Comparison of ENCODE assay signal across 8 mouse cellular contexts in genomic region chr1:134816617-134817016, GRCm38 (mm10).
DNase-seq lines count a peak whose midpoint lies in the region; ATAC-seq lines count a peak whose summit lies in the region.

No protein-coding gene starts in this region.

- H3K4me2 ChIP-seq in intestine, embryonic 15.5 days (replicated peaks): no peak overlapping the region
- H3K4me2 ChIP-seq in lung, embryonic 15.5 days: no peak overlapping the region

- no peaks in the 10 kb centered on the region for H3K9me3 ChIP-seq in intestine, embryonic 15.5 days
- H3K9me3 ChIP-seq in lung, embryonic 15.5 days: no peaks in the 10 kb centered on the region

- H3K4me1 ChIP-seq in intestine, embryonic 15.5 days (replicated peaks): peaks cover 9% of the 10 kb centered on the region; the same call in 1 of the 2 replicates
- peaks cover 29% of the 10 kb centered on the region for H3K4me1 ChIP-seq in lung, embryonic 15.5 days

- WGBS in intestine, embryonic 15.5 days: 45% methylated on average over 6 of the region's 6 CpGs
- WGBS in lung, embryonic 15.5 days: 28% methylated on average over 6 of the region's 6 CpGs

- no peaks in the 10 kb centered on the region for H3K27me3 ChIP-seq in intestine, embryonic 15.5 days (replicated peaks)
- H3K27me3 ChIP-seq in lung, embryonic 15.5 days: no peaks in the 10 kb centered on the region

- no peak overlapping the region for H3K9ac ChIP-seq in intestine, embryonic 15.5 days
- H3K9ac ChIP-seq in lung, embryonic 15.5 days: no peak overlapping the region

- H3K36me3 ChIP-seq in intestine, embryonic 15.5 days: no peaks in the 10 kb centered on the region
- no peaks in the 10 kb centered on the region for H3K36me3 ChIP-seq in lung, embryonic 15.5 days

- H3K4me3 ChIP-seq in intestine, embryonic 15.5 days (replicated peaks): no peak overlapping the region
- no peak overlapping the region for H3K4me3 ChIP-seq in lung, embryonic 15.5 days

- DNase-seq in 3134 (ENCODE audit: extremely low read depth, insufficient read length, low spot score) (peak; percentile 67), MN1 (ENCODE audit: low spot score) (peak; percentile 54)
- DNase-seq in gastrocnemius, postnatal 10 days: peak; percentile 76
- no peak for DNase-seq in cerebellum, adult 9-11 months
- DNase-seq in c-Kit-positive CD71-positive TER-119-positive erythroid progenitor cells, embryonic 14.5 days (ENCODE audit: low spot score): no peak

- no peak overlapping the region for H3K27ac ChIP-seq in intestine, embryonic 15.5 days
- peak overlapping the region; percentile 56 for H3K27ac ChIP-seq in lung, embryonic 15.5 days

- peak; percentile 88 for ATAC-seq in intestine, embryonic 15.5 days
- peak; percentile 95 for ATAC-seq in lung, embryonic 15.5 days (ENCODE audit: borderline replicate concordance, extremely low read depth, low FRiP score, low TSS enrichment)
- ATAC-seq in CD4-positive, CD25-positive, alpha-beta regulatory T cell, adult 4 months: no peak

Comparison
In these comparisons a context has a peak if more than half of its experiments do, and no peak if none do; other contexts are left out.
1. DNase-seq: peak in 3134 (single experiment), MN1 (single experiment) and gastrocnemius, postnatal 10 days (single experiment); none in cerebellum, adult 9-11 months (single experiment) and c-Kit-positive CD71-positive TER-119-positive erythroid progenitor cells, embryonic 14.5 days (single experiment).